Mouse (Mus musculus) ES-Bruce4 (cell line): ENCODE results near the gene Tmem116.

Experiments
- CTCF ChIP-seq: IDR thresholded peaks from one replicate; pipeline ENCODE4 v1.8.1; 2011; ENCODE audit warnings: low read depth, low read length
- EP300 ChIP-seq: IDR thresholded peaks from 2 replicates; pipeline ENCODE4 v1.6.1; 2011; ENCODE audit warnings: low read depth, low read length; ENCODE audit not compliant: insufficient read depth
- POLR2A ChIP-seq: IDR thresholded peaks from one replicate; pipeline ENCODE4 v1.8.1; 2011; ENCODE audit warnings: low read length; ENCODE audit not compliant: insufficient read depth

- no peak for TF ChIP-seq CTCF
- no peak for TF ChIP-seq EP300
- TF ChIP-seq POLR2A: no peak
Observed at GRCm38 (mm10) chr5:121410975-121411374, 40.7 kb upstream of the Tmem116 start.
